In genomic region chr17:25916931-25917647, GRCm38 (mm10) we compare ENCODE assay signal across 17 mouse cellular contexts. TPM values are rescaled to one million over a fixed set of nuclear protein-coding genes. Genes with fewer than 3 reads are reported as not detected.
DNase-seq lines count a peak whose midpoint lies in the region; ATAC-seq and TF ChIP-seq lines count a peak whose summit lies in the region.
"Had no signal": no experiment of that assay in that cellular context is flagged by ENCODE, and none has a peak within 500 bp of the region (broad histone marks: within the 10 kb centered on the region; RNA-seq: fewer than 3 reads in every experiment).

No protein-coding gene starts in this region.

- 0 out of 2 replicates have a peak overlapping the region, but pooled peaks have one; percentile 78 for H3K4me2 ChIP-seq in hindbrain, embryonic 12.5 days (replicated peaks)
- H3K4me2 ChIP-seq in hindbrain, embryonic 16.5 days (ENCODE audit: low read length): no peak overlapping the region
- H3K4me2 ChIP-seq in neural tube, embryonic 15.5 days: peak overlapping the region; percentile 82; the same call in 1 of the 2 replicates

- H3K36me3 ChIP-seq in hindbrain, embryonic 12.5 days: peaks cover 13% of the 10 kb centered on the region; the same call in 1 of the 2 replicates
- no peaks in the 10 kb centered on the region for H3K36me3 ChIP-seq in hindbrain, embryonic 16.5 days (ENCODE audit: control insufficient read depth, insufficient read depth, low read length)
- peaks cover 6% of the 10 kb centered on the region; the same call in 1 of the 2 replicates for H3K36me3 ChIP-seq in neural tube, embryonic 15.5 days
- H3K36me3 ChIP-seq: heart, embryonic 15.5 days had no signal

- H3K4me1 ChIP-seq in hindbrain, embryonic 12.5 days: peaks cover 22% of the 10 kb centered on the region
- peaks cover 15% of the 10 kb centered on the region for H3K4me1 ChIP-seq in hindbrain, embryonic 16.5 days (ENCODE audit: control insufficient read depth, insufficient read depth, low read depth, low read length)
- H3K4me1 ChIP-seq in bone marrow macrophage, adult 2 months (ENCODE audit: control insufficient read depth, insufficient read depth, low read length): peaks cover 49% of the 10 kb centered on the region
- H3K4me1 ChIP-seq in neural tube, embryonic 15.5 days: peaks cover 44% of the 10 kb centered on the region

- 89% methylated on average over 8 of the region's 8 CpGs for WGBS in hindbrain, embryonic 12.5 days
- WGBS in hindbrain, embryonic 16.5 days: 85% methylated on average over 8 of the region's 8 CpGs
- WGBS in neural tube, embryonic 15.5 days: 81% methylated on average over 8 of the region's 8 CpGs

- no peaks in the 10 kb centered on the region for H3K9me3 ChIP-seq in hindbrain, embryonic 12.5 days (replicated peaks)
- no peaks in the 10 kb centered on the region for H3K9me3 ChIP-seq in hindbrain, embryonic 16.5 days (ENCODE audit: control insufficient read depth, low read length)
- no peaks in the 10 kb centered on the region for H3K9me3 ChIP-seq in neural tube, embryonic 15.5 days (replicated peaks)
- H3K9me3 ChIP-seq: embryonic facial prominence, embryonic 12.5 days; heart, embryonic 15.5 days had no signal

- TF ChIP-seq CTCF in bone marrow macrophage, adult 2 months (IDR thresholded peaks at IDR 0.05; ENCODE audit: low read depth, low read length): no peak

- H3K9ac ChIP-seq in hindbrain, embryonic 12.5 days: no peak overlapping the region
- no peak overlapping the region for H3K9ac ChIP-seq in hindbrain, embryonic 16.5 days (ENCODE audit: low read depth, low read length)
- H3K9ac ChIP-seq in neural tube, embryonic 15.5 days (replicated peaks): 0 out of 2 replicates have a peak overlapping the region, but pooled peaks have one; percentile 59
- H3K9ac ChIP-seq: heart, embryonic 15.5 days had no signal

- H3K4me3 ChIP-seq in hindbrain, embryonic 12.5 days: no peak overlapping the region
- no peak overlapping the region for H3K4me3 ChIP-seq in hindbrain, embryonic 16.5 days (ENCODE audit: low read length)
- H3K4me3 ChIP-seq in bone marrow macrophage, adult 2 months (ENCODE audit: insufficient read depth, low read length): 0 out of 2 replicates have a peak overlapping the region, but pooled peaks have one; percentile 98
- H3K4me3 ChIP-seq in neural tube, embryonic 15.5 days (replicated peaks): no peak overlapping the region

- H3K27ac ChIP-seq in hindbrain, embryonic 12.5 days: no peak overlapping the region
- H3K27ac ChIP-seq in hindbrain, embryonic 16.5 days (ENCODE audit: low read depth, low read length): no peak overlapping the region
- no peak overlapping the region for H3K27ac ChIP-seq in bone marrow macrophage, adult 2 months (ENCODE audit: insufficient read depth, low read depth, low read length)
- no peak overlapping the region for H3K27ac ChIP-seq in neural tube, embryonic 15.5 days (replicated peaks)
- H3K27ac ChIP-seq: embryonic facial prominence, embryonic 12.5 days; heart, embryonic 15.5 days had no signal

- no peak for TF ChIP-seq POLR2A in bone marrow macrophage, adult 2 months (IDR thresholded peaks at IDR 0.05; ENCODE audit: borderline replicate concordance, low read depth, low read length)

- no peak for ATAC-seq in hindbrain, embryonic 12.5 days (ENCODE audit: low FRiP score)
- ATAC-seq in hindbrain, embryonic 16.5 days: no peak
- no peak for ATAC-seq in neural tube, embryonic 15.5 days (ENCODE audit: low FRiP score)
- no peak for ATAC-seq in megakaryocyte progenitor cell, adult 5-6 weeks (replicated peaks; ENCODE audit: poor library complexity)
- ATAC-seq: activated CD4-positive, CD25-positive, alpha-beta regulatory T cell, adult 4 months; forebrain, embryonic 14.5 days; inflammation-experienced regulatory T-cells, adult 6 months had no signal

- H3K27me3 ChIP-seq in hindbrain, embryonic 12.5 days: no peaks in the 10 kb centered on the region
- no peaks in the 10 kb centered on the region for H3K27me3 ChIP-seq in hindbrain, embryonic 16.5 days (replicated peaks; ENCODE audit: control insufficient read depth, insufficient read depth, low read length)
- H3K27me3 ChIP-seq in neural tube, embryonic 15.5 days (replicated peaks): no peaks in the 10 kb centered on the region
- H3K27me3 ChIP-seq: embryonic facial prominence, embryonic 12.5 days; heart, embryonic 15.5 days had no signal

- peak; percentile 83 for DNase-seq in adrenal gland, adult 2 months
- DNase-seq in right cerebral cortex, postnatal 4 days: no peak
- DNase-seq: gastrocnemius, postnatal 14 days; left cerebral cortex, postnatal 4 days; lung, embryonic 14.5 days; thymus, adult 2 months had no signal

RNA-seq across cellular contexts. Expression of gene Rab40c, which starts 2.4 kb away (rescaled TPM):
- 42.1 and 43.6 TPM in 2 replicates for polyA plus RNA-seq in hindbrain, embryonic 12.5 days (2016; fragmentation: Nextera tagmentation; extraction: Ambion mirVana)
- 49.5 and 50.8 TPM in 2 replicates for polyA plus RNA-seq in hindbrain, embryonic 16.5 days (2015; fragmentation: Nextera tagmentation; extraction: Ambion mirVana)
- 10 to 100 TPM; 21.1 to 27.3 TPM for total RNA-seq in adrenal gland, adult 2 months (2021)
- polyA plus RNA-seq in adrenal gland, adult 2 months (2012; rRNA removed): 52.1 and 68.8 TPM in 2 replicates
- 30.0 and 32.8 TPM in 2 replicates for polyA plus RNA-seq in bone marrow macrophage, adult 2 months (2012; ENCODE audit: insufficient read depth, insufficient read length, missing spikeins)
- 46.2 and 50.5 TPM in 2 replicates for polyA plus RNA-seq in neural tube, embryonic 15.5 days (2015; fragmentation: Nextera tagmentation; extraction: Ambion mirVana)
- 7.9 and 8.5 TPM in 2 replicates for total RNA-seq in megakaryocyte progenitor cell, adult 5-6 weeks (2015)
- total RNA-seq in megakaryocyte progenitor cell, adult 5-6 weeks (2017): 10.4 and 12.0 TPM in 2 replicates

RNA-seq across cellular contexts. Expression of gene Pigq, which starts 27.6 kb away (rescaled TPM):
- polyA plus RNA-seq in hindbrain, embryonic 12.5 days (2016; fragmentation: Nextera tagmentation; extraction: Ambion mirVana): 53.6 and 57.5 TPM in 2 replicates
- polyA plus RNA-seq in hindbrain, embryonic 16.5 days (2015; fragmentation: Nextera tagmentation; extraction: Ambion mirVana): 83.1 and 90.5 TPM in 2 replicates
- total RNA-seq in adrenal gland, adult 2 months (2021): 100 to 1,000 TPM; 105 to 121 TPM
- polyA plus RNA-seq in adrenal gland, adult 2 months (2012; rRNA removed): 160 and 187 TPM in 2 replicates
- polyA plus RNA-seq in bone marrow macrophage, adult 2 months (2012; ENCODE audit: insufficient read depth, insufficient read length, missing spikeins): 51.1 and 53.4 TPM in 2 replicates
- 71.9 and 78.2 TPM in 2 replicates for polyA plus RNA-seq in neural tube, embryonic 15.5 days (2015; fragmentation: Nextera tagmentation; extraction: Ambion mirVana)
- 53.3 and 56.3 TPM in 2 replicates for total RNA-seq in megakaryocyte progenitor cell, adult 5-6 weeks (2015)
- total RNA-seq in megakaryocyte progenitor cell, adult 5-6 weeks (2017): 41.6 and 41.8 TPM in 2 replicates

RNA-seq across cellular contexts. Expression of gene Nhlrc4, which starts 27.7 kb away (rescaled TPM):
- 0.27 TPM in 1 of 2 replicates, not detected in the other for polyA plus RNA-seq in hindbrain, embryonic 12.5 days (2016; fragmentation: Nextera tagmentation; extraction: Ambion mirVana)
- 0.19 and 0.52 TPM in 2 replicates for polyA plus RNA-seq in hindbrain, embryonic 16.5 days (2015; fragmentation: Nextera tagmentation; extraction: Ambion mirVana)
- not detected for total RNA-seq in adrenal gland, adult 2 months (2021)
- not detected in 2 replicates for polyA plus RNA-seq in adrenal gland, adult 2 months (2012; rRNA removed)
- polyA plus RNA-seq in bone marrow macrophage, adult 2 months (2012; ENCODE audit: insufficient read depth, insufficient read length, missing spikeins): not detected in 2 replicates
- not detected in 2 replicates for polyA plus RNA-seq in neural tube, embryonic 15.5 days (2015; fragmentation: Nextera tagmentation; extraction: Ambion mirVana)
- not detected in 2 replicates for total RNA-seq in megakaryocyte progenitor cell, adult 5-6 weeks (2015)
- total RNA-seq in megakaryocyte progenitor cell, adult 5-6 weeks (2017): not detected in 2 replicates
- total RNA-seq: gastrocnemius, postnatal 14 days; left cerebral cortex, postnatal 4 days; megakaryocyte-erythroid progenitor cell, adult 5-6 weeks had no signal
- polyA plus RNA-seq: activated CD4-positive, CD25-positive, alpha-beta regulatory T cell, adult 4 months; forebrain, embryonic 14.5 days; inflammation-experienced regulatory T-cells, adult 6 months; lung, embryonic 14.5 days had no signal

RNA-seq across cellular contexts. Expression of gene A930017K11Rik, which starts 35.3 kb away (rescaled TPM):
- polyA plus RNA-seq in hindbrain, embryonic 12.5 days (2016; fragmentation: Nextera tagmentation; extraction: Ambion mirVana): 0.17 and 0.18 TPM in 2 replicates
- polyA plus RNA-seq in hindbrain, embryonic 16.5 days (2015; fragmentation: Nextera tagmentation; extraction: Ambion mirVana): 3.9 and 4.7 TPM in 2 replicates
- total RNA-seq in adrenal gland, adult 2 months (2021): not detected
- polyA plus RNA-seq in adrenal gland, adult 2 months (2012; rRNA removed): 0.13 TPM in 1 of 2 replicates, not detected in the other
- polyA plus RNA-seq in bone marrow macrophage, adult 2 months (2012; ENCODE audit: insufficient read depth, insufficient read length, missing spikeins): not detected in 2 replicates
- polyA plus RNA-seq in neural tube, embryonic 15.5 days (2015; fragmentation: Nextera tagmentation; extraction: Ambion mirVana): 0.24 TPM in 1 of 2 replicates, not detected in the other
- not detected in 2 replicates for total RNA-seq in megakaryocyte progenitor cell, adult 5-6 weeks (2015)
- not detected in 2 replicates for total RNA-seq in megakaryocyte progenitor cell, adult 5-6 weeks (2017)
- total RNA-seq: gastrocnemius, postnatal 14 days; left cerebral cortex, postnatal 4 days had no signal
- polyA plus RNA-seq: activated CD4-positive, CD25-positive, alpha-beta regulatory T cell, adult 4 months; inflammation-experienced regulatory T-cells, adult 6 months had no signal

RNA-seq across cellular contexts. Expression of gene Wfikkn1, which starts 36.4 kb away (rescaled TPM):
- polyA plus RNA-seq in hindbrain, embryonic 12.5 days (2016; fragmentation: Nextera tagmentation; extraction: Ambion mirVana): 0.29 and 0.90 TPM in 2 replicates
- polyA plus RNA-seq in hindbrain, embryonic 16.5 days (2015; fragmentation: Nextera tagmentation; extraction: Ambion mirVana): 0.34 and 0.51 TPM in 2 replicates
- 1 to 10 TPM in 1 of 2 experiments, under 1 TPM in 1; 0.52 to 2.1 TPM for total RNA-seq in adrenal gland, adult 2 months (2021)
- 2.1 and 2.5 TPM in 2 replicates for polyA plus RNA-seq in adrenal gland, adult 2 months (2012; rRNA removed)
- polyA plus RNA-seq in bone marrow macrophage, adult 2 months (2012; ENCODE audit: insufficient read depth, insufficient read length, missing spikeins): 0.84 and 1.4 TPM in 2 replicates
- polyA plus RNA-seq in neural tube, embryonic 15.5 days (2015; fragmentation: Nextera tagmentation; extraction: Ambion mirVana): 0.47 and 0.52 TPM in 2 replicates
- 0.37 and 1.1 TPM in 2 replicates for total RNA-seq in megakaryocyte progenitor cell, adult 5-6 weeks (2015)
- total RNA-seq in megakaryocyte progenitor cell, adult 5-6 weeks (2017): 0.12 and 0.54 TPM in 2 replicates
